Mouse (Mus musculus) liver, postnatal 0 days (tissue): Measurements from ENCODE around the gene St8sia1. TPM values are rescaled to one million over a fixed set of nuclear protein-coding genes. Genes with fewer than 3 reads are reported as not detected.
"Not testable (repeated sequence)": the region's sequence is repeated elsewhere in the genome, so short reads cannot be mapped to it uniquely, and the experiment has no call there.

Experiments
- ATAC-seq: fragments of 200-750 bp; cut with Nextera tagmentation; 2 replicates; pipeline ENCODE4 v1.8.0; 2017; ENCODE audit warnings: mild to moderate bottlenecking, moderate library complexity
- DNase-seq: peaks from one replicate; pipeline ENCODE4 v3.0.0-alpha.2; 2016
- H3K27ac ChIP-seq: fragments of 300-500 bp; sonication (generic); 2 replicates; pipeline ENCODE4 v1.5.1; 2014; ENCODE audit warnings: antibody characterized with exemption, moderate library complexity, mild to moderate bottlenecking, low read depth
- H3K27me3 ChIP-seq: fragments of 300-500 bp; sonication (generic); 2 replicates; pipeline ENCODE4 v1.6.1; 2014; ENCODE audit warnings: low read length, control low read depth, mixed read lengths; ENCODE audit not compliant: insufficient read depth
- H3K36me3 ChIP-seq: fragments of 300-500 bp; sonication (generic); replicated peaks from 2 replicates; pipeline ENCODE4 v1.6.1; 2014; ENCODE audit warnings: mild to moderate bottlenecking, control low read depth, low read length, moderate library complexity, mixed read lengths; ENCODE audit not compliant: insufficient read depth
- H3K4me1 ChIP-seq: fragments of 300-500 bp; sonication (generic); 2 replicates; pipeline ENCODE4 v1.6.1; 2014; ENCODE audit warnings: antibody characterized with exemption, mild to moderate bottlenecking, control low read depth; ENCODE audit not compliant: insufficient read depth
- H3K4me2 ChIP-seq: fragments of 300-500 bp; sonication (generic); 2 replicates; pipeline ENCODE4 v1.6.1; 2014; ENCODE audit warnings: low read depth, mild to moderate bottlenecking, low read length, moderate library complexity, mixed read lengths
- H3K4me3 ChIP-seq: fragments of 300-500 bp; sonication (generic); 2 replicates; pipeline ENCODE4 v1.5.1; 2014; ENCODE audit warnings: low read depth, low read length
- H3K9ac ChIP-seq: fragments of 300-500 bp; sonication (generic); replicated peaks from 2 replicates; pipeline ENCODE4 v1.6.1; 2014; ENCODE audit warnings: mild to moderate bottlenecking, moderate library complexity
- H3K9me3 ChIP-seq: fragments of 300-500 bp; sonication (generic); 2 replicates; pipeline ENCODE4 v1.6.1; 2016; ENCODE audit warnings: mild to moderate bottlenecking, control low read depth, low read length, mixed read lengths
- CTCF ChIP-seq: sonication (generic); IDR thresholded peaks from 2 replicates; pipeline ENCODE4 v1.5.1; 2016; ENCODE audit warnings: antibody characterized with exemption, low read depth
- EP300 ChIP-seq: IDR thresholded peaks from 2 replicates; pipeline ENCODE4 v1.6.1; 2016; ENCODE audit warnings: antibody characterized with exemption, low read depth, mild to moderate bottlenecking
- WGBS: fragments of 180-500 bp; shearing (Covaris S2); extraction: QIAGEN DNeasy Blood & Tissue Kit; methylation state at CpG from one replicate; pipeline ENCODE4 v1.1.7; 2014; ENCODE audit not compliant: insufficient replicate concordance; 5-methylcytosine and 5-hydroxymethylcytosine counted together
- polyA plus RNA-seq: library from polyadenylated mRNA; unstranded; fragments of >200 nt; fragmentation: Nextera tagmentation; extraction: Ambion mirVana; gene quantifications from 2 replicates; pipeline ENCODE4 v1.2.1, GENCODE M21; 2015

Gene St8sia1
- polyA plus RNA-seq, result 0.05 and 0.22 TPM in 2 replicates

GRCm38 (mm10) chr6:142964076-142964530 lies at the start of gene St8sia1:
TSS of gene St8sia1 (minus strand) at chr6:142964452.
- H3K9ac ChIP-seq, result no peak within 1 kb of the TSS
- DNase-seq, result peak; percentile 18
- no peak within 1 kb of the TSS for H3K27ac ChIP-seq

DNA sequence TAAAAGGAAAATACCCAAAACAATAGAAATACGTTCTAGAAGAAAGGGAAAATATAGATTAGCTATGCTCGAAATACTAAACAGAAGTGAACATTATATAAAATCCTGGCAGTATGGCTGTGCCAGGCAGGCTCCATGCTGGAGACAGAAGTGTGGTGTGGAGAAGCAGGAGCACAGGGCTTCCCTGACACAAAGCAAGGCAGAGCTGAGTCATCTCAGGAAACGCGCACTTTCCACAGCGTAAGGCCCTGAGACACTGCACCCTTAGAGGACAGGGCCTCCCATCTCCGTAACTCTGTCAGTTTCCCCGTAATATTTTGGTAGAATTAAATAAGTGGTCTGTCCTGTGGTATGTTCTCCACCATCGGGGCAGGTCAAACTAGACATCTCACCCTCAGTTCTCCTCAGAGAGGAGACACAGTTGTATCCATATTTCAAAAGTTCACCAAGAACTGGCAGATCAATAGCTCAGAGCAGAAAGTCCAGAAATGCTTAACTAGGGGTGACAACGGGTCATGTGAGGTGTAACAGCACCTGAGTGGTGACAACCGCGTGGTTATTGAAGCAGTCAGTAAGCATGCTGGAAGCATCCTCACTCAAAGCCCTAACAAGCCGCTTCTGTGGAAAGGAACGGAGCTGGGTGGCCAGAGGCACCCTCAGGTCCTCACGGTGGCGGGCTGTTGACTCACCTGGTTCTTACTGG lies 48.4 kb upstream of the St8sia1 start:
- ATAC-seq, result peak; percentile 82
- Histone ChIP-seq H3K36me3 (peaks cover 10% of the 10 kb centered on the region), H3K9ac (no peak overlapping the region), H3K4me1 (peaks cover 3% of the 10 kb centered on the region; the same call in 1 of the 2 replicates), H3K4me2 (no peak overlapping the region), H3K4me3 (no peak overlapping the region), H3K27me3 (no peaks in the 10 kb centered on the region), H3K9me3 (no peaks in the 10 kb centered on the region), H3K27ac (0 out of 2 replicates have a peak overlapping the region, but pooled peaks have one; percentile 11)
- TF ChIP-seq EP300 (no peak), CTCF (no peak)
- no peak for DNase-seq
- 79% methylated on average over 15 of the region's 15 CpGs for WGBS

More at GRCm38 (mm10) chr6:142964076-142964530, at the start of gene St8sia1:
- no peaks in the 10 kb centered on the region for H3K9me3 ChIP-seq
- ATAC-seq, result no peak
- peaks cover 30% of the 10 kb centered on the region for H3K27me3 ChIP-seq
- WGBS, result under 1% methylated on average over 36 of the region's 45 CpGs
- H3K4me2 ChIP-seq, result peak within 1 kb of the TSS; percentile 78
- H3K4me3 ChIP-seq, result peak within 1 kb of the TSS; percentile 42
- H3K36me3 ChIP-seq, result no peaks in the 10 kb centered on the region
- no peak for TF ChIP-seq CTCF
- TF ChIP-seq EP300, result no peak
- peaks cover 11% of the 10 kb centered on the region for H3K4me1 ChIP-seq

- H3K27ac ChIP-seq, result no peak overlapping the region
- peaks cover 3% of the 10 kb centered on the region; the same call in 1 of the 2 replicates for H3K4me1 ChIP-seq
- no peak overlapping the region for H3K9ac ChIP-seq
- ATAC-seq (no peak), DNase-seq (no peak)
- no peaks in the 10 kb centered on the region for H3K27me3 ChIP-seq
- TF ChIP-seq EP300, result no peak
- TF ChIP-seq CTCF, result no peak
- H3K36me3 ChIP-seq, result peaks cover 7% of the 10 kb centered on the region; the same call in 1 of the 2 replicates
- WGBS, result 81% methylated on average over 5 of the region's 5 CpGs
- H3K4me2 ChIP-seq, result no peak overlapping the region
- H3K4me3 ChIP-seq, result no peak overlapping the region
- H3K9me3 ChIP-seq, result no peaks in the 10 kb centered on the region
These were observed 44.6 kb upstream of the St8sia1 start for GRCm38 (mm10) chr6:143008865-143009264.

GRCm38 (mm10) chr6:143005209-143005608 lies 41.0 kb upstream of the St8sia1 start:
- H3K4me3 ChIP-seq, ATAC-seq, H3K27me3 ChIP-seq, H3K4me1 ChIP-seq, H3K4me2 ChIP-seq, H3K9me3 ChIP-seq, H3K27ac ChIP-seq, H3K9ac ChIP-seq, H3K36me3 ChIP-seq, DNase-seq: not testable (repeated sequence)
- WGBS, result 84% methylated on average over 9 of the region's 9 CpGs

DNA sequence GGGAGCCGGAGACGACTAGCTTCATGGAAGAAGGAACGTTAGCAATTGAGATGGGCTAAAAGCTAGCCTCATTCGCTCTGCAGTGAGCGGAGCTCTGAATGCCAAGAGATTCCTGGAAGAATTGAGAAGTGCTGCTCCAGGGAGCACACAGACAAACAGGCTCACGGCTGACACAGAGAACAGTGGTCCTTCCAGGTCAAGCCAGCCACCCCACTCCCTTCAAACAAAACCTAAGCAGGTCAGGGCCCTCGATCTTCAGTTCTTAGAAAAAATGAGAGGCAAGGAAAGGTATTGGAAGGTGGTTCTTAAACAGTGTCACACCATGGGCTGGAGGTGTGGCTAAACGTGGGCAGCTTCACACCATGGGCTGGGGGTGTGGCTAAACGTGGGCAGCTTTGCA lies 40.5 kb upstream of the St8sia1 start:
- no peaks in the 10 kb centered on the region for H3K4me1 ChIP-seq
- WGBS, result 72% methylated on average over 9 of the region's 9 CpGs
- no peaks in the 10 kb centered on the region for H3K36me3 ChIP-seq
- no peak overlapping the region for H3K4me2 ChIP-seq
- TF ChIP-seq CTCF (no peak), EP300 (no peak)
- DNase-seq (no peak), ATAC-seq (no peak)
- H3K9me3 ChIP-seq, result no peaks in the 10 kb centered on the region
- H3K9ac ChIP-seq, result no peak overlapping the region
- H3K27ac ChIP-seq, result no peak overlapping the region
- H3K4me3 ChIP-seq, result no peak overlapping the region
- H3K27me3 ChIP-seq, result no peaks in the 10 kb centered on the region

DNA sequence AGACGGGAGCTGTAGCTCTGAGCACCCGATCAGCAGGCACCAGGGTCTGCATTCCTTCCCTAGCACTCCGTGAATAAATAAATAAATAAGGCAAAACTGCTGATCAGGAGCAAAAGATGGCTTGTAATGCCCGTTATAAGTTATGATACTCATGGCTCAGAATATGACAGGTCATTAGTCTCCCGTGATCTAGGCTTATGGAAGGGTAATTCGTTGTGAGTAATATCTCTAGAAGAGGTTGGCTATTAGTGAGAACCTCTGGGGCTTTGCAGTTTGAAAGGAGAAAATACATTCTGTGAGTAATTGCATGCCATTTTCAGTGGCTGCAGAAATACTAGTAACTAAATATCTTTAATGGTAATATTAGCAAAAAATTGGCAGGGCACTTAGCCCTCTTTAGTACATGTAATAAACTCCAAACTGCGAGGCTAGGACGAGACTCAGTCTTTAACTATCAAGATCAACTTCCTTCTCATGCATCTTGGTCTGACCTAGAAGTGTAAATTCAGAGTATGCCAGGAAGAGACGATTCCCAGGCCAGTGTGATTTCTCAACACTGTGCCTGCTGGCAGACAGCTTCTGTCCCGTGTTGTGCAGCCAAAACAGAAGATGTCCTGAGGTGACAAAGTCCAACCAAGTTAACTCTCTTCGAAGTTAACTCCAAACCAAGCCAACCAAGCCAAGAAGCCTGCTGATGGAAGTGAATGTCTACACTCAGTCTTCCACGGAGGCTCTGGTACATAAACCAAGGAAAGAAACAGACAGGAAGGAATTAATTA lies 34.2 kb upstream of the St8sia1 start:
- Histone ChIP-seq H3K36me3 (no peaks in the 10 kb centered on the region), H3K27me3 (no peaks in the 10 kb centered on the region), H3K4me2 (no peak overlapping the region), H3K4me1 (peaks cover 5% of the 10 kb centered on the region; the same call in 1 of the 2 replicates), H3K27ac (no peak overlapping the region), H3K9me3 (no peaks in the 10 kb centered on the region), H3K4me3 (no peak overlapping the region), H3K9ac (no peak overlapping the region)
- ATAC-seq (no peak), DNase-seq (no peak)
- no peak for TF ChIP-seq EP300
- TF ChIP-seq CTCF, result no peak
- 50% methylated on average over 12 of the region's 12 CpGs for WGBS
